Mouse (Mus musculus) embryonic facial prominence, embryonic 11.5 days (tissue): ENCODE results near the gene Sult2b1. TPM values are rescaled to one million over a fixed set of nuclear protein-coding genes. Genes with fewer than 3 reads are reported as not detected.
A peak's percentile ranks its signal among the peaks of the same experiment; 100 is the strongest.

Experiments
- ATAC-seq: fragments of 200-750 bp; cut with Nextera tagmentation; replicated peaks from 2 replicates; pipeline ENCODE4 v1.8.0; 2017; ENCODE audit warnings: low read depth; ENCODE audit not compliant: insufficient number of reproducible peaks, low FRiP score, low TSS enrichment
- DNase-seq: peaks from one replicate; pipeline ENCODE4 v3.0.0-alpha.2; 2015; ENCODE audit warnings: low spot score
- H3K27ac ChIP-seq: fragments of 300-500 bp; sonication (generic); replicated peaks from 2 replicates; pipeline ENCODE4 v1.5.1; 2014; ENCODE audit warnings: mild to moderate bottlenecking, low read depth, low read length, control low read depth
- H3K27me3 ChIP-seq: fragments of 300-500 bp; sonication (generic); 2 replicates; pipeline ENCODE4 v1.6.1; 2014; ENCODE audit warnings: mild to moderate bottlenecking, low read length, moderate library complexity, mixed read lengths; ENCODE audit not compliant: control insufficient read depth, insufficient read depth
- H3K36me3 ChIP-seq: fragments of 300-500 bp; sonication (generic); replicated peaks from 2 replicates; pipeline ENCODE4 v1.6.1; 2014; ENCODE audit warnings: low read depth, mild to moderate bottlenecking, low read length, moderate library complexity, mixed read lengths; ENCODE audit not compliant: control insufficient read depth, insufficient read depth
- H3K4me1 ChIP-seq: fragments of 300-500 bp; sonication (generic); 2 replicates; pipeline ENCODE4 v1.6.1; 2014; ENCODE audit warnings: low read length, mixed read lengths; ENCODE audit not compliant: control insufficient read depth, insufficient read depth
- H3K4me2 ChIP-seq: fragments of 300-500 bp; sonication (generic); 2 replicates; pipeline ENCODE4 v1.6.1; 2014; ENCODE audit warnings: low read depth, mild to moderate bottlenecking, control low read depth, low read length, moderate library complexity
- H3K4me3 ChIP-seq: fragments of 300-500 bp; sonication (generic); 2 replicates; pipeline ENCODE4 v1.5.1; 2014; ENCODE audit warnings: low read depth, low read length, control low read depth
- H3K9ac ChIP-seq: fragments of 300-500 bp; sonication (generic); replicated peaks from 2 replicates; pipeline ENCODE4 v1.6.1; 2014; ENCODE audit warnings: mild to moderate bottlenecking, control low read depth, low read length
- H3K9me3 ChIP-seq: fragments of 300-500 bp; sonication (generic); replicated peaks from 2 replicates; pipeline ENCODE4 v1.6.1; 2016; ENCODE audit warnings: mild to moderate bottlenecking, low read length, inconsistent platforms, mixed read lengths; ENCODE audit not compliant: control insufficient read depth
- WGBS: fragments of 180-500 bp; shearing (Covaris S2); extraction: QIAGEN DNeasy Blood & Tissue Kit; methylation state at CpG from one replicate; pipeline ENCODE4 v1.1.7; 2014; 5-methylcytosine and 5-hydroxymethylcytosine counted together
- polyA plus RNA-seq: library from polyadenylated mRNA; unstranded; fragments of >200 nt; fragmentation: Nextera tagmentation; extraction: Ambion mirVana; gene quantifications from 2 replicates; pipeline ENCODE4 v1.2.1, GENCODE M21; 2014

The Sult2b1 gene
- polyA plus RNA-seq, 1 experiment from 2014 or later, result 1.8 TPM

GRCm38 (mm10) chr7:45715741-45716459 is 68.6 kb downstream of the Sult2b1 start:
- 85% methylated on average over 19 of the region's 19 CpGs for WGBS
- peak overlapping the region; percentile 19 for H3K4me2 ChIP-seq
- H3K27me3 ChIP-seq, result no peaks in the 10 kb centered on the region
- H3K4me1 ChIP-seq, result peaks cover 10% of the 10 kb centered on the region
- no peak for ATAC-seq
- peak overlapping the region; percentile 5 for H3K9ac ChIP-seq
- no peak for DNase-seq
- no peak overlapping the region for H3K4me3 ChIP-seq
- H3K27ac ChIP-seq, result no peak overlapping the region
- H3K36me3 ChIP-seq, result peaks cover 21% of the 10 kb centered on the region
- H3K9me3 ChIP-seq, result no peaks in the 10 kb centered on the region

- ATAC-seq (peak; percentile 86), DNase-seq (peak; percentile 98)
- H3K27ac ChIP-seq, result no peak within 1 kb of the TSS
- 8% methylated on average over 34 of the region's 34 CpGs for WGBS
- peaks cover 17% of the 10 kb centered on the region for H3K36me3 ChIP-seq
- no peaks in the 10 kb centered on the region for H3K27me3 ChIP-seq
- peaks cover 10% of the 10 kb centered on the region for H3K4me1 ChIP-seq
- H3K4me3 ChIP-seq, result peak within 1 kb of the TSS; percentile 67
- peak within 1 kb of the TSS; percentile 65 for H3K9ac ChIP-seq
- no peaks in the 10 kb centered on the region for H3K9me3 ChIP-seq
- peak within 1 kb of the TSS; percentile 85 for H3K4me2 ChIP-seq
Observed at GRCm38 (mm10) chr7:45715090-45715708, 69.3 kb downstream of the Sult2b1 start, which contains the start of gene Rpl18. Gene Rpl18, plus strand, starts transcription at chr7:45715457.

DNA sequence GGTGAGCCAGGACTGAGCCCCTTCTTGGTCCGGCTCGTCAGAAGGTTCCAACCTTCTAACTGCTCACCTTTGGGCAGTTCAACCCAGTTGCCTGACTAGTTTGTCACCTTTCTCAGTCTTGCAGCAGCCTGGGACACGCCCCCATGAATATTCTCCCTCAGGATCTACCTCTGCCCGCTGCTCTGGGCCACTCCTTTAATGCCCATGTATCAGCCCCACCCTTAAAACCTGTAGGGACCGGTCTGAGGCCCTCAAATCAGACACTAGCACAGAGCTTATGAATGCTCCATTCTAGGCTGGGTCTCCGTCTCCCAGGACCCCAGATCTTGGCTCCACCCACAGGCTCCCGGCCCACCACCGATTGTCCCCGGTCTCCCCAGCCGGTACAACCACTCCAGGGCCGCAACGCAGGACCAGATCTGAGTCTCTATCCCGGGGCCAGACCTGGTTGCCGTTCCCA is 69.8 kb downstream of the Sult2b1 start:
- no peak; the same call in none of the 2 replicates for ATAC-seq
- no peaks in the 10 kb centered on the region for H3K9me3 ChIP-seq
- DNase-seq, result no peak
- H3K27me3 ChIP-seq, result no peaks in the 10 kb centered on the region
- no peak overlapping the region for H3K27ac ChIP-seq
- H3K36me3 ChIP-seq, result peaks cover 13% of the 10 kb centered on the region
- peak overlapping the region; percentile 85 for H3K4me2 ChIP-seq
- peaks cover 10% of the 10 kb centered on the region for H3K4me1 ChIP-seq
- H3K4me3 ChIP-seq, result peak overlapping the region; percentile 67
- WGBS, result 8% methylated on average over 14 of the region's 14 CpGs
- H3K9ac ChIP-seq, result peak overlapping the region; percentile 65

GRCm38 (mm10) chr7:45713881-45714520 is 70.5 kb downstream of the Sult2b1 start:
- WGBS, result 89% methylated on average over 6 of the region's 6 CpGs
- ATAC-seq (no peak), DNase-seq (no peak)
- H3K4me2 ChIP-seq, result peak overlapping the region; percentile 85; the same call in 1 of the 2 replicates
- peak overlapping the region; percentile 67; the same call in 1 of the 2 replicates for H3K4me3 ChIP-seq
- no peaks in the 10 kb centered on the region for H3K9me3 ChIP-seq
- H3K36me3 ChIP-seq, result peaks cover 11% of the 10 kb centered on the region
- peaks cover 10% of the 10 kb centered on the region for H3K4me1 ChIP-seq
- H3K27me3 ChIP-seq, result no peaks in the 10 kb centered on the region
- H3K27ac ChIP-seq, result no peak overlapping the region
- peak overlapping the region; percentile 28 for H3K9ac ChIP-seq

DNA sequence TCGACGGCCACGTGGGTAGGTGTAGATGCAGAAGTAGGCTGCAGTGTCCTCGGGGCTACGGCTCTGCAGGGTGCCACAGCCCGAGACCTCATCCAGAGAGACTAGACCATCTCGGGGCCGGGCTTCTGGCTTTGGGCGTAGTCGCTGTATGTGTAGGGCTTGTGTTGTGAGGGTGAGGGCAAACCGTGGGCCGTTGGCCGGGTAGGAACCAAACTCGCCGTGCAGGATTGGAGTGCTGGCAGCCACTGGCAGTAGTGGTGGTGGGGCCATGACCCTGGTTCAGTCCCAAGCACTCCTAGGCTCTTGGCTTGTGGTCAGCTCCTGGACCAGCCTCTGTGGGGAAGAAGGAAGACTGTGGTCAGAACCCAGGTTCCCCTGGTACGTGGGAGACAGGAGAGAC is 71.1 kb downstream of the Sult2b1 start:
- 87% methylated on average over 16 of the region's 16 CpGs for WGBS
- H3K4me2 ChIP-seq, result no peak overlapping the region
- H3K27ac ChIP-seq, result no peak overlapping the region
- H3K36me3 ChIP-seq, result peaks cover 11% of the 10 kb centered on the region
- H3K9me3 ChIP-seq, result no peaks in the 10 kb centered on the region
- DNase-seq, result no peak
- H3K27me3 ChIP-seq, result no peaks in the 10 kb centered on the region
- no peak overlapping the region for H3K4me3 ChIP-seq
- no peak for ATAC-seq
- H3K9ac ChIP-seq, result no peak overlapping the region
- H3K4me1 ChIP-seq, result peaks cover 15% of the 10 kb centered on the region

DNA sequence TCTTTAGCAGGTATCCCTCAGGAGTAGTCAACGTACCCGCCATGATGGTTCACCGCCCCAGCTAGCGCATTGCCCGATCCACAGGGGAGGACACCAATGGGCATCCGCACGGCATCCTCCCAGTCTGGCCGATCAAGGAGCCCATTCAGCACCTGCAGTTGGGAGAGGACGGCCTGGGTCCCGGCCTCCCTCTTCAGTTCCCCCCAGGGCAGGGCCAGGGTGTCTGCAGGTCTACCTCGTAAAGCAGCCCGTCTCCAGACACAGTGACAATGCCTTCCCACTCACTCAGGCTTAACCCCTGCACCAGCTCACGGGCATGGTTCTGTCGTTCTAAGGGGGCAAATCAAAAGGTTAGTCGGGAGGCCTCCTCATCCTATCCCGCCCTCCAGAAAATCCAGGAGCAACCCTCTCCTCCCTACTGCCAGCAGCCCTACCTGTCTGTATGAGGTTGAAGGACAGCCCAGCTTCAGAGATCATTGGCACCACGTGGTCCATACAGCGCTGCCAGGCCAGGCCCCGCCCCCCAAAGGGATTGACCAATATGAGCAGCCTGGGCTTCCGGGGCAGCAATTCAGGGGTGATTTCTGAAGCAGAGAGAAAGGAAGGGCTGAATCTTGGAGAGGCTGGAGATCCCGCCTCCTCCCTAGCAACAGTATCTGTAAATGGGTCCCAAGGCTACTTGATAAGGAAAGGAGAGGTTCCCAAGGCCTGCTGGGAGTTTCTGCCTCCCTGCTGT is 72.3 kb downstream of the Sult2b1 start:
- peaks cover 11% of the 10 kb centered on the region for H3K36me3 ChIP-seq
- no peaks in the 10 kb centered on the region for H3K27me3 ChIP-seq
- no peak for DNase-seq
- ATAC-seq, result no peak
- WGBS, result 88% methylated on average over 21 of the region's 21 CpGs
- no peak overlapping the region for H3K4me3 ChIP-seq
- no peak overlapping the region for H3K9ac ChIP-seq
- no peaks in the 10 kb centered on the region for H3K9me3 ChIP-seq
- H3K4me1 ChIP-seq, result peaks cover 19% of the 10 kb centered on the region
- 0 out of 2 replicates have a peak overlapping the region, but pooled peaks have one; percentile 4 for H3K4me2 ChIP-seq
- no peak overlapping the region for H3K27ac ChIP-seq

GRCm38 (mm10) chr7:45711316-45712021 is 73.0 kb downstream of the Sult2b1 start:
- WGBS, result 93% methylated on average over 24 of the region's 24 CpGs
- ATAC-seq (no peak), DNase-seq (no peak)
- Histone ChIP-seq H3K27me3 (no peaks in the 10 kb centered on the region), H3K4me1 (peaks cover 17% of the 10 kb centered on the region), H3K9me3 (no peaks in the 10 kb centered on the region), H3K4me3 (no peak overlapping the region), H3K4me2 (no peak overlapping the region), H3K27ac (no peak overlapping the region), H3K9ac (no peak overlapping the region), H3K36me3 (peaks cover 11% of the 10 kb centered on the region)
